Mouse (Mus musculus): Measurements from ENCODE around the gene 1700016D06Rik. TPM values are rescaled to one million over a fixed set of nuclear protein-coding genes. Genes with fewer than 3 reads are reported as not detected.
A peak's percentile ranks its signal among the peaks of the same experiment; 100 is the strongest.

The 1700016D06Rik gene
- polyA plus RNA-seq, 1 experiment from 2014 or later: not detected

DNA sequence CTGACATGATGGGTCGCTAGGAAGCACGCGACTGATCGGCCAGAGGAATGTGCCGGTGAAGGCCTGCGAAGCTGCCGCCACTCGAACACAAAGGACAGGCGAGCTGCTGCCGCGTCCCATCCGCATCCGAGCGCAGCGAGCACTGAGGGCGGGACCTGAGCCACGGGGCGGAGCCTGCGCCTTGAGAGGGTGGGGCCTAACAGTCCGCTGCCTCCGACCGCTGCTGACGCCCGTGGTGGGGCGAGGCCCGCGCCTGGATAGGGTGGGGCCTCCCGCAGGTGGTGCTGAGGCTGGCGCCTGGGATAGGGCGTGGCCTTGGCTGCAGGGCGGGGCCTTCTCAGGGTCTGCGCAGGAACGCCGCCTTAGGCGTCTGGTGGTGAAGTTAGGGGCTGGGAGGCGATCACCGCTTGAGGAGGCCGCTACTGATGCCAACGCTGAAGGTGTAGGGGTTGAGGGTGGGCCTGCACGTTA, 65.2 kb downstream of the 1700016D06Rik start, which contains the start of gene Ankrd10:
Gene Ankrd10 (minus strand): TSS at position 147 of the 471 bp plus-strand sequence.
- H3K9ac ChIP-seq (ENCODE audit: low read depth, low read length): peak within 1 kb of the TSS; percentile 98
- peaks cover 12% of the 10 kb centered on the region for H3K36me3 ChIP-seq (ENCODE audit: control insufficient read depth, insufficient read depth, low read length)
- H3K4me2 ChIP-seq: peak within 1 kb of the TSS; percentile 75
- ATAC-seq (replicated peaks; ENCODE audit: insufficient number of reproducible peaks, low FRiP score, low TSS enrichment): peak; percentile 97
- H3K27ac ChIP-seq (ENCODE audit: low read depth, low read length): peak within 1 kb of the TSS; percentile 99
- WGBS (ENCODE audit: insufficient replicate concordance): under 1% methylated on average over 40 of the region's 40 CpGs
- peak within 1 kb of the TSS; percentile 94 for H3K4me3 ChIP-seq (ENCODE audit: low read depth, low read length)
- H3K27me3 ChIP-seq (ENCODE audit: control insufficient read depth, insufficient read depth, low read length): no peaks in the 10 kb centered on the region
- no peaks in the 10 kb centered on the region for H3K9me3 ChIP-seq (replicated peaks; ENCODE audit: control insufficient read depth, low read length)
- peaks cover 23% of the 10 kb centered on the region for H3K4me1 ChIP-seq (ENCODE audit: control insufficient read depth, insufficient read depth, low read length)

DNA sequence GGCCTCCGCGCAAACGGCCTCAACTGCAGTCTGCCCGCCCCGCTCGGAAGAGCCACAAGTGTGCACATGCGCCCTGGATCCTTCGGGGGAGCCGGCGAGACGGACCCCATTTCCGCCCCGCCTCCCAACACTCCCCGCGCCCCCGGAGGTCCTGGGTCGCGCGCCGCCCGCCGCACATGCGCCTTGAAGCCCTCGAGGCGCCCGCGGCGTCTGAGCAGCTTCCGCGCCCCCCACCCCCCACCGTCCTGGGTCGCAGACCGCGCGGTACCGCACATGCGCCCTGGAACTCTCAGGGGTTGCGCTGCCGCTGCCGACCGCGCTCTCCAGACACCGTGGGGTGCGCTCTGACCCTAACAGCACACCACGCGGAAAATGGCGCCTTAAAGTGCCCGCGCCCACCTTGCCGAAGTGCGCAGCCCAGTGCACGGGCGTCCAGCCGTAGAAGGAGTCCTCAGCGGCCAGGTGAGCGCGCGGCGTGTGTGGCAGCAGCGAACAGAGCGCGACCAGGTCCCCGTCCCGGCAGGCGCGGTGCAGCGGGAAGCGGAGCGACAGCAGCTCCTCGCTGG, 65.8 kb downstream of the 1700016D06Rik start:
- WGBS (ENCODE audit: insufficient replicate concordance): under 1% methylated on average over 70 of the region's 70 CpGs
- H3K4me3 ChIP-seq (ENCODE audit: low read depth, low read length): peak overlapping the region; percentile 94
- peaks cover 23% of the 10 kb centered on the region for H3K4me1 ChIP-seq (ENCODE audit: control insufficient read depth, insufficient read depth, low read length)
- peak overlapping the region; percentile 98 for H3K9ac ChIP-seq (ENCODE audit: low read depth, low read length)
- ATAC-seq (replicated peaks; ENCODE audit: insufficient number of reproducible peaks, low FRiP score, low TSS enrichment): peak; percentile 58
- no peaks in the 10 kb centered on the region for H3K9me3 ChIP-seq (replicated peaks; ENCODE audit: control insufficient read depth, low read length)
- peak overlapping the region; percentile 99 for H3K27ac ChIP-seq (ENCODE audit: low read depth, low read length)
- H3K36me3 ChIP-seq (ENCODE audit: control insufficient read depth, insufficient read depth, low read length): peaks cover 13% of the 10 kb centered on the region
- H3K4me2 ChIP-seq: peak overlapping the region; percentile 75
- H3K27me3 ChIP-seq (ENCODE audit: control insufficient read depth, insufficient read depth, low read length): no peaks in the 10 kb centered on the region

DNA sequence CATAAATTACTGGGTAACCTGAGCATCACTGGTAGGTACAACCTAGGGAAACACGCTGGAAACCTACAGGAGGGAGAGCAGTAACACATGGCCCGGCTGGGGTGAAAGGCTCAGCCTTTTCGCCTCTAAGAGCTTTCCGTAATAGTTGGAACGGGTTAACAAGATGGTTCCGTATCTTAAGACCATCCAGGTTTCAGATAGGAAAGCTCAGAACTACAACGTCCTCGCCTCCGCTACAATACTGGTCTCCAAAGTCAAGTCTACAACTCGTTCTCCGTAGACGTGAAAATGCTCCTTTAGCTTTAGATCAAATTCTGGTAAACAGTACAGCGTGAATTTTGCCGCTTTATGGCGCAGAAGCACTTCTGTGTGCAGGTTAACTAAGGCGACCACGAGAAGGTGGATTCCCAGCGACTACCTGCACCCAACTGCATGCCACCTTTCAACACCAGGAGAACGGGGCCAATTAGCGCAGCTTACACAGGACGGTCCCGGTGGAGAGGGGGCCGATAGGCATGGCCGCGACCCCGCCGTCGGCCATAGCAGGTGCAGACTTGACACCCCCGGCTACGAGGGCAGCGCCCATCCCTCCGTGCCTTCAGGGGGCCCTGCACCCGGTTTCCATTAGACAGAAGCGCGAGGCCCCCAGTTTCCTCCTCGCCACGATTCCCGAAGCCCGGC, 66.4 kb downstream of the 1700016D06Rik start:
- peak overlapping the region; percentile 99 for H3K27ac ChIP-seq (ENCODE audit: low read depth, low read length)
- peak overlapping the region; percentile 75 for H3K4me2 ChIP-seq
- no peaks in the 10 kb centered on the region for H3K27me3 ChIP-seq (ENCODE audit: control insufficient read depth, insufficient read depth, low read length)
- H3K4me1 ChIP-seq (ENCODE audit: control insufficient read depth, insufficient read depth, low read length): peaks cover 23% of the 10 kb centered on the region
- H3K36me3 ChIP-seq (ENCODE audit: control insufficient read depth, insufficient read depth, low read length): peaks cover 13% of the 10 kb centered on the region
- WGBS (ENCODE audit: insufficient replicate concordance): under 1% methylated on average over 39 of the region's 39 CpGs
- ATAC-seq (replicated peaks; ENCODE audit: insufficient number of reproducible peaks, low FRiP score, low TSS enrichment): no peak
- no peaks in the 10 kb centered on the region for H3K9me3 ChIP-seq (replicated peaks; ENCODE audit: control insufficient read depth, low read length)
- peak overlapping the region; percentile 98 for H3K9ac ChIP-seq (ENCODE audit: low read depth, low read length)
- peak overlapping the region; percentile 94 for H3K4me3 ChIP-seq (ENCODE audit: low read depth, low read length)

DNA sequence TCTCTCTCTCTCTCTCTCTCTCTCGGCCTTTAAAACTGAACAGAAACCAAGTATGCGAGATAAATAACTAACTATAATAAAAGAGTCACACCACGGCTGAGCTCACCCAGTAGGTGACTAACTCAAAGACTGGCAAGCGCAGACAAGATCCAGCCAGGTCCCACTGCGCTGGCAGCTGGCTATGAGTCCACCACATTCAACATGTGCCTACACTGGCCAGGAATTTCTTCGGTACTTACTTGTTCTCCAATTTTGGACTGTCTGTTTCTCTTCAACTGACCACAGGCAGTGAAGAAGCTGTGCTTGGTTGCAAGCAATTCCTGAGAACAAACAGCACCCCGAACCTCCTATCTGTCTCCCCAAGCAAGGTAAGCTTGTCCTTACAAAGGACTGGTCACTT, 67.4 kb downstream of the 1700016D06Rik start:
- H3K27me3 ChIP-seq (ENCODE audit: control insufficient read depth, insufficient read depth, low read length): no peaks in the 10 kb centered on the region
- H3K9ac ChIP-seq (ENCODE audit: low read depth, low read length): peak overlapping the region; percentile 98; the same call in 1 of the 2 replicates
- H3K36me3 ChIP-seq (ENCODE audit: control insufficient read depth, insufficient read depth, low read length): peaks cover 15% of the 10 kb centered on the region
- peak overlapping the region; percentile 75 for H3K4me2 ChIP-seq
- no peak overlapping the region for H3K27ac ChIP-seq (ENCODE audit: low read depth, low read length)
- no peak for ATAC-seq (replicated peaks; ENCODE audit: insufficient number of reproducible peaks, low FRiP score, low TSS enrichment)
- 60% methylated on average over 7 of the region's 7 CpGs for WGBS (ENCODE audit: insufficient replicate concordance)
- H3K9me3 ChIP-seq (replicated peaks; ENCODE audit: control insufficient read depth, low read length): no peaks in the 10 kb centered on the region
- peak overlapping the region; percentile 94 for H3K4me3 ChIP-seq (ENCODE audit: low read depth, low read length)
- H3K4me1 ChIP-seq (ENCODE audit: control insufficient read depth, insufficient read depth, low read length): peaks cover 23% of the 10 kb centered on the region

DNA sequence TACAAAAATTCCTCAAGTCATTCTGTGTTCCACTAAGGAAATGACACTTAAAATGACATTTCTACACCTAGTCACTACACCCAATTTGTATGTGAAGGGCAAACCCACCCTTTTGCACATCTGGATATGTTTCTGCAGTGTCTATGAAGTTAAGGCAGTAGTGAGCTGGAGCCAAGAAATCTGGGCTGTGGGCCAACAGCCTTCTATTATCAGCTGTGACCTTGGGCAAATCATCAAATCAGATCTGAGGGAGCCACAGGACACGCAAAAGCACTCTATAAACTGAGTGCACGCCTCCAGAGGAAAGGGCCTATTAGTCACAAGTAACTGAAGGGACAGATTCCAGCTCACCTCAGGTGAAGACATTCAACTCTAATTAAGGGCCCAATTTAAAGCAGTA, 68.5 kb downstream of the 1700016D06Rik start:
- ATAC-seq (replicated peaks; ENCODE audit: insufficient number of reproducible peaks, low FRiP score, low TSS enrichment): no peak
- peaks cover 21% of the 10 kb centered on the region for H3K36me3 ChIP-seq (ENCODE audit: control insufficient read depth, insufficient read depth, low read length)
- WGBS (ENCODE audit: insufficient replicate concordance): 19% methylated on average over 2 of the region's 2 CpGs
- no peak overlapping the region for H3K27ac ChIP-seq (ENCODE audit: low read depth, low read length)
- H3K27me3 ChIP-seq (ENCODE audit: control insufficient read depth, insufficient read depth, low read length): no peaks in the 10 kb centered on the region
- H3K9me3 ChIP-seq (replicated peaks; ENCODE audit: control insufficient read depth, low read length): no peaks in the 10 kb centered on the region
- H3K4me3 ChIP-seq (ENCODE audit: low read depth, low read length): no peak overlapping the region
- H3K4me1 ChIP-seq (ENCODE audit: control insufficient read depth, insufficient read depth, low read length): peaks cover 23% of the 10 kb centered on the region
- H3K9ac ChIP-seq (ENCODE audit: low read depth, low read length): no peak overlapping the region
- H3K4me2 ChIP-seq: peak overlapping the region; percentile 75

DNA sequence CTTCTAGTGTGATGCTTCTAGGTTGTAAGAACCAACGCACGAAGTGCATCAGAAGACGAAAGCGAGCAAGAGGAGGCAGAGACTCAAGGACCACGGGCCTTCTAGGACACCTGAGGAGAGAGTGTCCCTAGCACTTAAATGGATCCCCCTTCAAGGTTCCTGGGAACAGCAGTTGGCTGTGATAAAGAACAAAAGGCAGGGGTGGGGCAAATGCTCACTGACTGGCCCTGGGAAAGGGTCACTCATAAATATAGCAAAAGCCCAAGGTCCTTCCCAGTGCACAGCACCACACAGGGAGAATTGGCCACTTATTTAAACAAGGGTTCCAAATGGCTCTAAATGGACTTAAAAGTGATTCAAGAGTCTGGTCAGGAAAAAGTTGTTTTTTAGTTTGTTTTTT, 71.7 kb downstream of the 1700016D06Rik start:
- Histone ChIP-seq H3K27ac (ENCODE audit: low read depth, low read length) (no peak overlapping the region), H3K4me3 (ENCODE audit: low read depth, low read length) (no peak overlapping the region), H3K9ac (ENCODE audit: low read depth, low read length) (no peak overlapping the region), H3K27me3 (ENCODE audit: control insufficient read depth, insufficient read depth, low read length) (no peaks in the 10 kb centered on the region), H3K36me3 (ENCODE audit: control insufficient read depth, insufficient read depth, low read length) (peaks cover 28% of the 10 kb centered on the region), H3K9me3 (replicated peaks; ENCODE audit: control insufficient read depth, low read length) (no peaks in the 10 kb centered on the region), H3K4me1 (ENCODE audit: control insufficient read depth, insufficient read depth, low read length) (peaks cover 28% of the 10 kb centered on the region), H3K4me2 (no peak overlapping the region)
- ATAC-seq (replicated peaks; ENCODE audit: insufficient number of reproducible peaks, low FRiP score, low TSS enrichment): no peak
- WGBS (ENCODE audit: insufficient replicate concordance): 79% methylated on average over 5 of the region's 5 CpGs

DNA sequence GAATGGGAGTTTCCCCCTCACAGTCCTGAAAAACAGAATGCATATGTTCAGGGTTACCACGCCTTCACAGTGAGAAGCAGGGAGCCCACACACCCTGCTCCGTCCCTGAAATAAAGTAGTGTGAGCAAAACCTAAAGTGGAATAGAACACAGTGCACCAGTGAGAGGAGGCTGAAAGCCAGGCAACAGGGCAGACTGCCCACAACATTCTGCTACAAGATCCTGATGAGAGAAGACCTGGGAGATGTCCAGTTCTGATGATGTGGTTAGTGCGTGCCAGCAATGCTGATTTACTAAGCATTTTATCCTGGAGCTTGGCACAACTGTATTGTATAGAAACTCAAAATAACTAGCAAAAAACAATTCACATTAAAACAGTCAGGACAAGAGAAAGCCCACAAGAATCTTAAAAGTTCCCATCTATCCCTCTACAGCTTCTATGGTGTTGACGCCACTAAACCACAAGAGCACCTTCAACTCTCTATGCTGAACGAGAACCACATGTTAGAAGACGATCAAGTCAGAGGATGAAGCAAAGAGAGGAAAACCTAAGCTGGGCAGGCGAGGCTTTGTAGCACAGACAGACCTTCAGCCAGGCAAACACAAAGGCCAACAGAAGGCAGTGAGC, 72.2 kb downstream of the 1700016D06Rik start:
- Histone ChIP-seq H3K36me3 (ENCODE audit: control insufficient read depth, insufficient read depth, low read length) (peaks cover 28% of the 10 kb centered on the region), H3K27ac (ENCODE audit: low read depth, low read length) (no peak overlapping the region), H3K4me3 (ENCODE audit: low read depth, low read length) (no peak overlapping the region), H3K4me1 (ENCODE audit: control insufficient read depth, insufficient read depth, low read length) (peaks cover 22% of the 10 kb centered on the region), H3K27me3 (ENCODE audit: control insufficient read depth, insufficient read depth, low read length) (no peaks in the 10 kb centered on the region), H3K9me3 (replicated peaks; ENCODE audit: control insufficient read depth, low read length) (no peaks in the 10 kb centered on the region), H3K9ac (ENCODE audit: low read depth, low read length) (no peak overlapping the region), H3K4me2 (no peak overlapping the region)
- ATAC-seq (replicated peaks; ENCODE audit: insufficient number of reproducible peaks, low FRiP score, low TSS enrichment): no peak
- WGBS (ENCODE audit: insufficient replicate concordance): 82% methylated on average over 7 of the region's 7 CpGs

DNA sequence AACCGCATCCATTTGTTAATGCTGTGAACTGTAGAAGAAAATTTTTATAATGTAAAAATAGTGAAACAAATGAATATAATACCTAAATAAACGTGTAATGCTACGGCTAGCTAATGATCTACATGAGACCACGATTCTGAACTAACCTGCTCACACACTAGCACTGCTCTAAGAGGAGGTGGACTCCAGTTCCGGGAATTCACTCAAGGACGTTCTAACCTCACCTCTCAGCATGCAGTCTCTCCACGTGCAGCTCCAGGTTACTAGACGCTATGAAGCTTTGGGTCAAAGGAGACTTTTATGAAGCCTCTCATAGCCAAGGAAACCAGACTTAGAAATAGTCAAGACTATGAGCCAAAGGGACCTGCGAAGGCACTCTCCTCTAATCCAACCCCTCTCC, 73.1 kb downstream of the 1700016D06Rik start:
- no peaks in the 10 kb centered on the region for H3K27me3 ChIP-seq (ENCODE audit: control insufficient read depth, insufficient read depth, low read length)
- no peak overlapping the region for H3K4me3 ChIP-seq (ENCODE audit: low read depth, low read length)
- ATAC-seq (replicated peaks; ENCODE audit: insufficient number of reproducible peaks, low FRiP score, low TSS enrichment): no peak
- no peak overlapping the region for H3K27ac ChIP-seq (ENCODE audit: low read depth, low read length)
- no peak overlapping the region for H3K4me2 ChIP-seq
- WGBS (ENCODE audit: insufficient replicate concordance): 87% methylated on average over 9 of the region's 9 CpGs
- H3K36me3 ChIP-seq (ENCODE audit: control insufficient read depth, insufficient read depth, low read length): peaks cover 28% of the 10 kb centered on the region
- H3K4me1 ChIP-seq (ENCODE audit: control insufficient read depth, insufficient read depth, low read length): peaks cover 13% of the 10 kb centered on the region
- no peak overlapping the region for H3K9ac ChIP-seq (ENCODE audit: low read depth, low read length)
- no peaks in the 10 kb centered on the region for H3K9me3 ChIP-seq (replicated peaks; ENCODE audit: control insufficient read depth, low read length)

Measured in heart, embryonic 11.5 days (tissue).